In the genomic region with DNA sequence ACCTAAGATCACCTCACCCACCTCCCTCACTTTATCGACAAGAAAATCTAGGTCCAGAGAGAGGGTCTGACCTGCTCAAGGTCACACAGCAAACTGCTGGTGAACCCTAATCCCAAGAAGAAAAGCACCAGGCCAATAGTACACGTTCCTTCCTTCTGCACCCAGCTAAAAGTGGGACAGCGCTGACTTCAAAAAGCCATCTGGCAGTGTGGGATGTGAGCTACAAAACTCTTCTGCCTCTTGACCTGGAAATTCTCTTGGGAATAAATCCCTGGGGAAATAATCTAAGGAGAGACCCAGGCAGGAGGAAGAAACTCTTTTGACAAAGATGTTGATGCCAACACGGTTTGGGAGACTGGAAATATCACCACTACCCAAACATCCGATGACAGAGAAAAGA, we compare ENCODE assay signal across 19 mouse cellular contexts.
A peak's percentile ranks its signal among the peaks of the same experiment; 100 is the strongest.
DNase-seq lines count a peak whose midpoint lies in the region; TF ChIP-seq lines count a peak whose summit lies in the region.
"Had no signal": no experiment of that assay in that cellular context is flagged by ENCODE, and none has a peak within 500 bp of the region (broad histone marks: within the 10 kb centered on the region; RNA-seq: fewer than 3 reads in every experiment).

No protein-coding gene starts in this region.

- no peak for DNase-seq in layer of hippocampus, adult 2 months (ENCODE audit: low spot score in 2 of 2)
- DNase-seq in layer of hippocampus, adult 11-12 months (ENCODE audit: low spot score) = no peak
- DNase-seq in right cerebral cortex, adult 18-20 months = peak; percentile 40
- no peak for DNase-seq in right cerebral cortex, postnatal 4 days
- DNase-seq in cerebellum, postnatal 10 days = no peak
- DNase-seq: adrenal gland, adult 2 months; adrenal gland, postnatal 10 days; adrenal gland, postnatal 25 days; cerebellum, adult 11-12 months; cerebellum, adult 2 months; cerebellum, adult 9-10 months; cerebellum, postnatal 14 days; cerebellum, postnatal 36 days; embryo, embryonic 11 days had no signal

- no peak overlapping the region for H3K4me3 ChIP-seq in layer of hippocampus, adult 2 months
- H3K4me3 ChIP-seq: embryonic facial prominence, embryonic 13.5 days; embryonic facial prominence, embryonic 15.5 days; erythroblast, embryonic 14.5 days; forebrain, embryonic 10.5 days; forebrain, embryonic 12.5 days had no signal

- no peak for TF ChIP-seq CTCF in layer of hippocampus, adult 2 months (conservative IDR thresholded peaks at IDR 0.05)

- peak overlapping the region; percentile 55; the same call in 1 of the 2 replicates for H3K27ac ChIP-seq in layer of hippocampus, adult 2 months
- H3K27ac ChIP-seq: embryonic facial prominence, embryonic 13.5 days; embryonic facial prominence, embryonic 15.5 days; forebrain, embryonic 10.5 days; forebrain, embryonic 12.5 days had no signal
